Mouse (Mus musculus): ENCODE data around the gene Fndc3b. TPM values are rescaled to one million over a fixed set of nuclear protein-coding genes. Genes with fewer than 3 reads are reported as not detected.

The Fndc3b gene
- polyA plus RNA-seq, 1 experiment = 5.0 TPM

- Histone ChIP-seq H3K27ac (ENCODE audit: control insufficient read depth, insufficient read depth, low read depth, low read length) (no peak overlapping the region), H3K4me1 (ENCODE audit: control insufficient read depth, insufficient read depth, low read length) (no peaks in the 10 kb centered on the region), H3K27me3 (ENCODE audit: control insufficient read depth, insufficient read depth, low read length) (no peaks in the 10 kb centered on the region), H3K4me3 (ENCODE audit: control insufficient read depth, low read depth, low read length) (no peak overlapping the region), H3K36me3 (ENCODE audit: control insufficient read depth, insufficient read depth, low read length) (peaks cover 1% of the 10 kb centered on the region; the same call in 1 of the 2 replicates)
- TF ChIP-seq CTCF (IDR thresholded peaks at IDR 0.05; ENCODE audit: control insufficient read depth, insufficient read depth, insufficient replicate concordance, low read depth, low read length) (no peak), POLR2A (IDR thresholded peaks at IDR 0.05; ENCODE audit: control insufficient read depth, low read depth, low read length) (no peak)
These were observed 252.7 kb downstream of the Fndc3b start for GRCm38 (mm10) chr3:27458416-27458815.

GRCm38 (mm10) chr3:27456514-27456913, 254.6 kb downstream of the Fndc3b start:
- Histone ChIP-seq H3K4me1 (ENCODE audit: control insufficient read depth, insufficient read depth, low read length) (no peaks in the 10 kb centered on the region), H3K4me3 (ENCODE audit: control insufficient read depth, low read depth, low read length) (no peak overlapping the region), H3K27me3 (ENCODE audit: control insufficient read depth, insufficient read depth, low read length) (no peaks in the 10 kb centered on the region), H3K36me3 (ENCODE audit: control insufficient read depth, insufficient read depth, low read length) (peaks cover 1% of the 10 kb centered on the region; the same call in 1 of the 2 replicates), H3K27ac (ENCODE audit: control insufficient read depth, insufficient read depth, low read depth, low read length) (no peak overlapping the region)
- TF ChIP-seq CTCF (IDR thresholded peaks at IDR 0.05; ENCODE audit: control insufficient read depth, insufficient read depth, insufficient replicate concordance, low read depth, low read length) = no peak
- no peak for TF ChIP-seq POLR2A (IDR thresholded peaks at IDR 0.05; ENCODE audit: control insufficient read depth, low read depth, low read length)

GRCm38 (mm10) chr3:27454402-27455195, 256.5 kb downstream of the Fndc3b start:
- H3K4me3 ChIP-seq (ENCODE audit: control insufficient read depth, low read depth, low read length) = no peak overlapping the region
- H3K27me3 ChIP-seq (ENCODE audit: control insufficient read depth, insufficient read depth, low read length) = no peaks in the 10 kb centered on the region
- H3K27ac ChIP-seq (ENCODE audit: control insufficient read depth, insufficient read depth, low read depth, low read length) = no peak overlapping the region
- TF ChIP-seq POLR2A (IDR thresholded peaks at IDR 0.05; ENCODE audit: control insufficient read depth, low read depth, low read length) (no peak), CTCF (IDR thresholded peaks at IDR 0.05; ENCODE audit: control insufficient read depth, insufficient read depth, insufficient replicate concordance, low read depth, low read length) (no peak)
- H3K4me1 ChIP-seq (ENCODE audit: control insufficient read depth, insufficient read depth, low read length) = no peaks in the 10 kb centered on the region
- H3K36me3 ChIP-seq (ENCODE audit: control insufficient read depth, insufficient read depth, low read length) = peaks cover 1% of the 10 kb centered on the region; the same call in 1 of the 2 replicates

GRCm38 (mm10) chr3:27453453-27454098, 257.5 kb downstream of the Fndc3b start:
- Histone ChIP-seq H3K36me3 (ENCODE audit: control insufficient read depth, insufficient read depth, low read length) (peaks cover 1% of the 10 kb centered on the region; the same call in 1 of the 2 replicates), H3K27me3 (ENCODE audit: control insufficient read depth, insufficient read depth, low read length) (no peaks in the 10 kb centered on the region), H3K27ac (ENCODE audit: control insufficient read depth, insufficient read depth, low read depth, low read length) (no peak overlapping the region), H3K4me1 (ENCODE audit: control insufficient read depth, insufficient read depth, low read length) (no peaks in the 10 kb centered on the region), H3K4me3 (ENCODE audit: control insufficient read depth, low read depth, low read length) (no peak overlapping the region)
- TF ChIP-seq POLR2A (IDR thresholded peaks at IDR 0.05; ENCODE audit: control insufficient read depth, low read depth, low read length) (no peak), CTCF (IDR thresholded peaks at IDR 0.05; ENCODE audit: control insufficient read depth, insufficient read depth, insufficient replicate concordance, low read depth, low read length) (peak; percentile 15; the same call in 1 of the 2 replicates)

GRCm38 (mm10) chr3:27449447-27449846, 261.7 kb downstream of the Fndc3b start:
- Histone ChIP-seq H3K36me3 (ENCODE audit: control insufficient read depth, insufficient read depth, low read length) (no peaks in the 10 kb centered on the region), H3K4me3 (ENCODE audit: control insufficient read depth, low read depth, low read length) (no peak overlapping the region), H3K4me1 (ENCODE audit: control insufficient read depth, insufficient read depth, low read length) (no peaks in the 10 kb centered on the region), H3K27me3 (ENCODE audit: control insufficient read depth, insufficient read depth, low read length) (no peaks in the 10 kb centered on the region), H3K27ac (ENCODE audit: control insufficient read depth, insufficient read depth, low read depth, low read length) (no peak overlapping the region)
- no peak for TF ChIP-seq CTCF (IDR thresholded peaks at IDR 0.05; ENCODE audit: control insufficient read depth, insufficient read depth, insufficient replicate concordance, low read depth, low read length)
- TF ChIP-seq POLR2A (IDR thresholded peaks at IDR 0.05; ENCODE audit: control insufficient read depth, low read depth, low read length) = no peak

- H3K4me3 ChIP-seq (ENCODE audit: control insufficient read depth, low read depth, low read length) = no peak overlapping the region
- no peak overlapping the region for H3K27ac ChIP-seq (ENCODE audit: control insufficient read depth, insufficient read depth, low read depth, low read length)
- no peaks in the 10 kb centered on the region for H3K36me3 ChIP-seq (ENCODE audit: control insufficient read depth, insufficient read depth, low read length)
- H3K27me3 ChIP-seq (ENCODE audit: control insufficient read depth, insufficient read depth, low read length) = no peaks in the 10 kb centered on the region
- H3K4me1 ChIP-seq (ENCODE audit: control insufficient read depth, insufficient read depth, low read length) = no peaks in the 10 kb centered on the region
- peak; percentile 26; the same call in 1 of the 2 replicates for TF ChIP-seq CTCF (IDR thresholded peaks at IDR 0.05; ENCODE audit: control insufficient read depth, insufficient read depth, insufficient replicate concordance, low read depth, low read length)
- TF ChIP-seq POLR2A (IDR thresholded peaks at IDR 0.05; ENCODE audit: control insufficient read depth, low read depth, low read length) = no peak
These were observed 262.7 kb downstream of the Fndc3b start for GRCm38 (mm10) chr3:27448367-27448766.

GRCm38 (mm10) chr3:27439704-27440103, 271.4 kb downstream of the Fndc3b start:
- Histone ChIP-seq H3K27me3 (ENCODE audit: control insufficient read depth, insufficient read depth, low read length) (no peaks in the 10 kb centered on the region), H3K27ac (ENCODE audit: control insufficient read depth, insufficient read depth, low read depth, low read length) (no peak overlapping the region), H3K4me1 (ENCODE audit: control insufficient read depth, insufficient read depth, low read length) (no peaks in the 10 kb centered on the region), H3K4me3 (ENCODE audit: control insufficient read depth, low read depth, low read length) (no peak overlapping the region), H3K36me3 (ENCODE audit: control insufficient read depth, insufficient read depth, low read length) (no peaks in the 10 kb centered on the region)
- TF ChIP-seq CTCF (IDR thresholded peaks at IDR 0.05; ENCODE audit: control insufficient read depth, insufficient read depth, insufficient replicate concordance, low read depth, low read length) = no peak
